Mouse (Mus musculus): ENCODE measurements around the gene Fto. TPM values are rescaled to one million over a fixed set of nuclear protein-coding genes. Genes with fewer than 3 reads are reported as not detected.

The Fto gene
- total RNA-seq, 2 experiments from 2014 or later, result 62.9 to 68.3 TPM

DNA sequence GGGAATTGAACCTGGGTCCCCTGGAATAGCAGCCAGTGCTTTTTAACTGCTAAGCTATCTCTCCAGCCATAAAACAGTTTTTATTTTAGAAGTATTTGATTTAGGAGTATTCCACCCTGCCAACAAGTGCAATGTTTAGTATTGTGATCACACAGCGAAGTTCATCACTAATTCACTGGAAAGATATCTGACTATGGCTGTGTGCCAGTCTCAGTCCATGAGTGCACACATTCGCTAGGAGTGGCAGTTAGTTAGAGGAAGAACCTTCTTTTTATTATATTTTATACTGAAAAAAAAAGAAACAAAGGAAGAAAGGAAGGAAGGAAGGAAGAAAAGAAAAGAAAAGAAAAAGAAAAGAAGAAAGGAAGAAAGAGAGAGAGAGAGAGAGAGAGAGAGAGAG is 174.1 kb downstream of the Fto start:
- no peak for DNase-seq
- intact Hi-C loops (cut with DNase I), result loop anchor here (5.0 kb wide), 2 partner anchors 110 to 310 kb away; no protein-coding TSS in a partner anchor

DNA sequence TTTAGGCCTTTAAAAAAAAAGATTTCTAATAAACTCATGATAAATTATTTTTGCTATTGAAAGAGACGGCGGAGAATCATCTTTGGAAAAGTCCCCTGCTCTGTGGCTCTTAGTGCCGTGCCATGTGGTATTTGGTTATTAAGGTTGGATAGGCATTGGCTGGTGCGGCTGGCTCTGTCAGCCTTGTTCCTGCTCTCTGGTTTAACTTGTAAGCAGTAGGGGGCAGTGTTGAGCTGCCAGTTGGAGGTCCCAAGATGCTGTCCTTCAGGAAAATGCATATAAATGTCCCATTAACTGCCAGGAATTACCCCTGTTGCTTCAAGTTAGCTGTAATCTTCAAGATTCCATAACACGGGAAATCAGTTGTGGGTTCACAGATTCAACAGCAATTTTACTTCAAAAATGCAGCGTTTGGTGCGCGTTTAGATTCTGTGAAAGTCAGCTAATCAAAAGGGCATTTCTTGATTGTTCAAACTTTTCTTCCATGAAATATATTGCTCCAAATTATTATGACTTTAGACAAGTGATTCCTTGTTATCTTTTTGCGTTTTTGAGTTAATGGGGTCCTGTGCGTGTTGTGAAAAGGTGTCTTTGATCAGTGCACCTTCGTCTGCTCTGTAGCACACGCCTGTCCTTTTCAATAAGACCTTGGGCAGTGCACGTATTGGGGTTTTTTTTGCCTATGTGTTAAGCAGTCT is 174.9 kb downstream of the Fto start:
- intact Hi-C loops (cut with DNase I), result loop anchor here (2.0 to 5.0 kb wide), 3 partner anchors 111 to 867 kb away; no protein-coding TSS in a partner anchor
- peak; percentile 66 to 68 for DNase-seq

DNA sequence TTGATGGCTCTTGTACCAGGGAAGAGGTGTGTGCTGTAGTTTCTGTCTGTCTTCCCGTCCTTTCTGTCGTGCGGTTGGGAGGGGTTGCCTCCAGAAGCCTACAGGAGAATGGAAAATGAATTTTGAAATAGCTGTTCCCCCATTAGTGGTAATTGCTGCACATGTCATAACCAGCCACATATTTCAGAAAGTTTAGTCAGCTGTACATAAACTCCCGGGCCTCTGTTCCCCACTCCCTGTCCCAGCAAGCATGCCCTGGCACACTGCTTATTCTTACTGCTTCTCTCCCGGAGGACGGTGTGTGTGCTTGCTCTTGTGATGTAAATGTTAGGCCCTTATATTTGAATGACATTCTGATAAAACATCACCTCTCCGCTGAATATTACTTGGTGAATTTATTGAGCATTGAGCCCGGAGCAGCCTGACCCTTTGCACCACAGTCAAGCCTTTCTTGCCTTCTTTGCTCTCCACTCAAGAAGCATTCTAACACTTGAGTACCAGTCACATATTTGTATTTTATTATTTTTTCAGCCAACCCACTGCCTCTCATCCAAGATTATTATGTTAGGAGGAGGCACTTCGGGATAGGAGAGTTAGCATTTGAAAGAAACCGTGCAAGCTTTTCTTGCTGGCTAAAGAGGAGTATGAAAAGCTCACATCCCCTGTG is 175.6 kb downstream of the Fto start:
- intact Hi-C loops (cut with DNase I), result loop anchor here (2.0 to 5.0 kb wide), 3 partner anchors 112 to 866 kb away; no protein-coding TSS in a partner anchor
- no peak for DNase-seq

DNA sequence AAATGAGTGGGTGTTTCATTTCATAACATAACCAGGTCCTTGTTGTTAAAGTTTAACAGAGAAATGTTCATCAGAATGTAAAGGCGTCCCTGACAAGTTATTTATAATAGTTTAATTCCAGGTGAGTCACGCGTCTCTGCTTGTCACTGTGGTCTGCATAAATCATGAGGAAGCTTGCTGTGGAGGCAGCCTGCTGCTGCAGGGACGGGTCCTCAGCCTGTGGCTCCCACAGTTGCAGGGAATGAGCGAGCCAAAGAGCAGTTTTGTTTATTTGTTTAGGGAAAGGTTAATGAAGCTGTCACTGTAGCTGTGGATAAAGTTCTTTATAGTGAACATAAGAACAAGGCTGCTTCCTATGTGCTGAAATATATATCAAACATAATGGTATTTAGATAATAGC is 176.7 kb downstream of the Fto start:
- DNase-seq, result no peak
- intact Hi-C loops (cut with DNase I), result no loop called here

DNA sequence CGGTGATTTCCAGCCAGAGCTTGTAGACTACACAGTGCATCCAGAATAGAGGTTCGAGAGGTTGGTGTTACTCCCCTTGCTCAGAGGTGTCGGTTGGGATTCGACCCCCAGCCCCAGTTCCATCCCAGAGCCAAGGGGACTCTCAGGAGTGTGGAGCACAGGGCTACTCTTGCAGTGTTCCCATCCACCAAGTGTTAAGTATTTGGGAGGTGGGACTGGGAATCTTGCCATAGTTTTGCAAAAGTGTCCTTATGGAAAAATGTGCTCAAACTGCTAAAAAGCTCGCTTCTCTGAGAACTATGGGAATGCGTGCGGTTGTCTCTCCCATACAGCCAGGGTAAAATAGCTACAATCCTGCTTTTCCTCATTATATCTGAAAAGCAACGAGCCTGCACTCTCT is 180.0 kb downstream of the Fto start:
- DNase-seq, result no peak
- intact Hi-C loops (cut with DNase I), result no loop called here

DNA sequence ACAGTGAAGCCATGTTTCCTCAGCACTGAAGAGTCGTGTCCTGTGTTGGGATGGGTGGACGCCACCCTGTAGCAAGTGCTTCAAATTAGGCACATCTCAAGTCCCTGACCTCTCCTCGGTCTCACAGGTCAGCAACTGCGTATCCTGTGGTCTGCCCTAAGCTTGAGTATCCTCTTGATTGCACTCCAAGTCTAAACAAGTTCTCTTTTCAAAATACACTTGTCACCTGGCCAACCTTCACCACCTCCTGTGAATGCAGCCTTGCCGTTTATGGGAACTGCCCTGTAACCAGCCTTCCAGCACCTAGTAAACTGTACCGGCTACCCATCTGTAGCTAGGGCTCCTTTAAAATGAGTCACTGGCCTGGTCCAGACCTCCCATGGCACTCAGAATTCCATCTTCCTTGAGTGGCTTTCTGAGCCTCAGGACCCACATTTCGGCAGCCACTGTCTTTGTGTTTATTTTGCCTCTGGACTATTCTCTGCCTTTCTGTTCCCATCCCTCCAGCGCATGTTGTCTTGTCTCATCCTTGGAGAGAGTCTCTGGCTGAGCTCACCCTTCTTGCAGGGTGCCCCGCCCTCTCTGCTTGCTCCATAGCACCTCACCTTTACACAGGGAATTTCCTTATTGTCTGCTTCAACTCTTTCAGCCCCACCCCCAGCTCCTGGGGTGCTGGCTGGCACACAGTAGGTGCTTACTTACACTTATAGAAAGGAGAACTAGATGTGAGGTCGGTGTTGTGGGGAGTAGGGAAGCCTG is 181.4 kb downstream of the Fto start:
- no peak for DNase-seq
- intact Hi-C loops (cut with DNase I), result no loop called here

DNA sequence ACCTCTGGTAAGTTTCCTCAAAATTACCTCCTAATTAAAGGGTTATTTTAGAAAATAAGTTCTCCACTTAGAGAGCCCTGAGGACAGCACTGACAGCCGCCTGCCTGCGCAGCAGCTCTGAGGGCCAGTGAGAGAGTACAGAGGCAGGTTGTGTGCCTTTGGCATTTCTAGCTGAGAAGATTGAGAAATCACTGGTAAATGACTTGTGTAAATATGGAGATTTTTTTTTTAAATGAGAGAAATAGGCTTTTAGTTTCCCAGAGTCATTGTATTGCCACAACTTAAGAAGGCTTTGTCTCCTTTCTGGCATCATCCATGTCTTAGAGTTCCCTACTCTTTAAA is 181.9 kb downstream of the Fto start:
- intact Hi-C loops (cut with DNase I), result no loop called here
- no peak for DNase-seq

DNA sequence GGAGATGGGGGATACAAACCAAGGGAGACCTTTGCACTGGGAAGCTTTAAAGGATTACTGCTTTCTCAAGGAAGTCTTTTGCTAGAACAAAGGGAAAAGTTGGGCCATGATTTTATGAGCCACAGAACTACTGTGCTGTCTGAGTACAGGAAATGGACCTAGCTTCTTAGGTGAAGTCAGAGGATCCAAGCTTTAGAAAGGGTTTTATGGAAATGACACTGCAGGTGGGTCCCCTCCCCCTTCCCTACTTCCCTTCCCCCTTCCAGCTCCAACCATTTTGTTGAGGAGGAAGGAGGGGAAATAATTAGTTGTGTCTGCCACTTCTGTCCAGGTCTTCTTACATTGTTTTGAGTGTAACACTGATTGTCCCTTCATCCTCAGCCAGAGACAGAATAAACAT is 182.7 kb downstream of the Fto start:
- intact Hi-C loops (cut with DNase I), result no loop called here

DNA sequence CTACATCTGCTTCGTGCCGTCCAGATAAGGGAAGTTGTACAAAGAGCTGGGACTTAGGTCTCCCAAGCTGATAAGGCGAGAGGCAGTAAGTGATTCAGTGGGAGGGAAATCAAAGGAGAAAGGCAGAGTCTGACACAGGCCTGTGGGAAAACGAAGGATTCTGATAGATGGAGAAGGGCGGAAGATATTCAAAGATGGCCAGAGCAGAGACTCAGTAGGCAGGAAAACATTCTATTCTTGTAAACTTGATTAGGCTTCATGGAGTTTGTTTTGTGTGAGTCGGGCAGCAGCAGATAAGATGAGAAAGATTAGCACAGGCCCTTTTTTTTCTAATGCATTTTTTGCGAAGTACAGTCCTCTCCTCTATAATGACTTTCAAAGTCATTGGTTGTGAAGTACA is 183.6 kb downstream of the Fto start:
- DNase-seq, result no peak
- intact Hi-C loops (cut with DNase I), result no loop called here

More for the DNA sequence above, 182.7 kb downstream of the Fto start:
- DNase-seq, result no peak

DNA sequence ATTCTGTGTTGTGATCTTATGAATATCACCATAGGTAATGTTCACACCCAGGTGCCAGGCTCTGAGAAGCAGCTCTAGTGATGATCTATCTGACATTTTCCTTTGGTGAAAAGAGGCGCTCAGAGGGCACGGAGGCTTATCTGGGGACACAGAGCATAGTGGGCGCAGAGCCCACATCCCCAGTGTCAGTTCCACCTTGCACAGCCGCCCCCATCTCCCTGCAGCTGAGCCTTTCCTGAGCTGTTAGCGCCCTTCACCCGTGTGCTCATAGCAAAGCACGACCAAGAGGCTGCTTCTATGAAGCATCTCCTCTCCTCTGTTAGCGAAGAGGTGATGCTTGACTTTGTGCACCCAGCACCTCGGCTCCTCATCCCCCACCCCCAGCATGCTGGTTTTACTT is 185.3 kb downstream of the Fto start:
- intact Hi-C loops (cut with DNase I), result no loop called here
- DNase-seq, result no peak

DNA sequence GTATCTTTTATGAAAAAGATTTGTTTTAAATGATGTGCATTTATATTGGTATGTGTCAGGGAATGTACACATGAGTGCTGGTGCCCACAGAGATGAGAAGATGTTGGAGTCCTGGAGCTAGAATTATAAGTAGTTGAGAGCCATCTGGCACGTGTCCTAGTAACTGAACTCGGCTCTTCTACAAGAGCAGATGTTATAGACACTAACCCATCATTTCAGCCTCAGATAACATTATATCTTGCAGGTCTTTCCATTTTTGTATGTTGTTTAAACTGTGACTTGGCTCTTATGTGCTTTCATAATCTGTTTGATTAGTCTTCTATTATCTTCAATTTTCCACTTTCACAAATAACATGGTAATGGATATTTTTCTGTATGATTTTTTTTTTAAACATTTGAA is 186.0 kb downstream of the Fto start:
- intact Hi-C loops (cut with DNase I), result no loop called here
- no peak for DNase-seq

DNA sequence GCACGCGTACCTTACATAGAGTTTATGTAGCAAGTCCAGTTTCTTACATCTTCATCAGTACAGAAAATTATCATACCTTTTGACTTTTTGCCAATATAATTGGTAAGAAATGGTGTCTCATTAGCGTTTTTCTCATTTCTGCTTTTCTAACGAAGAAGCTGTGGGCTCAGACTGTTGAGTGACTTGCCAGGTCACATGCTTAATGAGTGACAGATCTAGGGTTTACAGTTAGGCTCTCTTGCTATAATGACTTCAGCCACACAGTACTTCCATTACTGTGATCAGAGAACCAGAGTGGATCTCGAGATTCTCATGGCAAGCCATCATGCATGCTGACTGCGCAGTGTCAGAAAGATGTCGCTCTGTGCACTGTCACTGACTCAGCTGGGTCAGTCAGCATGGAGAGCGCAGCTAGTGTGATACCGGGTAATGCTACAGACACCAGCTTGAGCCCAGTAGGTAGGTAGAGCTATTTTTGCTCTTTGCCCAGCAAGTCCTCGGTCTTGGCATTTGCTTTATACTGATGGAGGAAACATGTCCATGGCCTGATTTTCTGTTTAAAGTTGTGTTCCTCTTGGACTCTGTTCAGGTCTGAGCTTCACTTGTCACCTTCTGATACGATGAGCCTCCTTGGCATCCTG is 188.8 kb downstream of the Fto start:
- intact Hi-C loops (cut with DNase I), result no loop called here
- no peak for DNase-seq

DNA sequence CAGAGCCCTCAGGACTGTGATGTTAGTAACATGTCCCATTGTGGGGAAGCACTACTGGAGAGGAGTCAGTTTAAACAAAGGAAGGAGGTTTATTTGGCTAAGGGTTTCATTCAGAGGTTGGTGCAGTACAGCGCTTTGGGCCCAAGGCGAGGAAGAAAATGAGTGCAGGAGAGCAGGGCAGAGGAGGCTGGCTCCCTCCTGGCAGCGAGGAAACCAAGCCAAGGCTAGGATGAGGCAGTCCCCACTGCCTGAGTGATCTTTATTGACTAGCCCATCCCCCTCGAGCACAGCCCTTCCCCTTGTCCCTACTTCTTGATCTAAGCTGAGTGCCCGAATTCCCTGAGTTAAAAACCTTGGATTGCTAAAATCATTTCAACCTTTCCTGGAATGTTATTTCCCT is 189.5 kb downstream of the Fto start:
- intact Hi-C loops (cut with DNase I), result no loop called here
- no peak for DNase-seq

DNA sequence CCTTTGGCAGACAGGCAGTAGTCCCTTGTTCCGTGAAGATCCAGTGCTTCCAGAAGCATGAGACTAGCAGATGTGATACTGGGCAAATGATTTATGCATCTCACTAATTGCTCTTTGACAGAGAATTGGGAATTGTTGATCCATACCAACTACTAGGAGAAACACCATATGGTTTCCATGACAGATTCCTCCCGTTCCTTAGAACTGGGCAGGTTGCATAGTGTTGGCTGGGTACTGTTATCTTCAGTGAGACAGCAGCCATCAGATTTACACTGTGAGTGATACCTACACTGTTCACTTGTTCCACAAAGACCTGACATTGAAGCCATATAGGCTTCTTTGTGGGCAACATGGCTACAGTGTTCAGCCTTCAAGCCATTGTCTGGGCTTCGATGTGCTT is 191.0 kb downstream of the Fto start:
- intact Hi-C loops (cut with DNase I), result no loop called here
- no peak for DNase-seq

DNA sequence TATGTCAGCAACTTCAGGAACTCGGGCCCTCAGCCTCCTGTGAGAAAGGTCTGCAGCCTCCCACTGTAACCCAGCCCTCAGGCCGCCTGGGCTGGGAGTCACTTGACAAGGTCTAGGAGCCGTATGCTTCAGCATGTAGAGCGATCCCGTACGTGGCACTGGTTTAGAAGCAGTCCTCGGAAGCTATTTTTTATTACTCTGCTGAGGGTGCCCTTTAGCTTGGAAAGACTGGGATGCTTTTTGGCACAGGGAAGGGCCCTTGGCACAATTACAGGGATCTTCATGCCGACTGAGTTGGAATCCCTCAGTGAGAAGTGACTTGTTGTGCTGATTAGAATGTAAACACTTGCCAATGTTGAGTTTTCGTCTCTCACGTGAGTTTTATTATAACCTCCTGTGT is 191.6 kb downstream of the Fto start:
- intact Hi-C loops (cut with DNase I), result no loop called here

DNA sequence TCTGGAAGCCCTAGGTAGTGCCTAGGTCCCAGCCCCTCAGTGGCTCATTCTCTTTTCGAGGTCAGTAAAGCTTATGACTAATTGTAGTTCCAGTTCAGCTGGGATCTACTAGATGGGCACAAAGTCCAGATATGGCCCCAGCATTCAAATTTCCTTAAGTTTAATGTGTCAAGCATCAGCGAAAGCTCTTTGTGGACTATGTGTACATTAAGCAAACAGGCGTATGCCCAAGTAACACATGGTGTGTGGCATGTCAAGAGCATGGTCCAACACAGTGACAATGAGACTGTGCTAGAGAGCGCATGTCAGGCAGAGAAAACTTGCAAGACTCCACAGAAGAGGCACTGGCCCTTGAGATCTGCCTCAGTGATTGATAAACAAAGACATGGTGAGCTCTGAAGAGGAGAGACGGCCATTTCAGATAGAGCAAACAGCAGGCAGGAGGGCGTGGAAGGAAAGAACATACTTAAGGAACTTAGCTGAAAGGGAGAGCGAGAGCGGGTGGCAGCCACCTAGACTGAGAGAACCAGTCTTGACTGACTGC is 192.2 kb downstream of the Fto start:
- intact Hi-C loops (cut with DNase I), result no loop called here
- no peak for DNase-seq

More for the DNA sequence above, 191.6 kb downstream of the Fto start:
- DNase-seq, result peak; percentile 32 to 47

DNA sequence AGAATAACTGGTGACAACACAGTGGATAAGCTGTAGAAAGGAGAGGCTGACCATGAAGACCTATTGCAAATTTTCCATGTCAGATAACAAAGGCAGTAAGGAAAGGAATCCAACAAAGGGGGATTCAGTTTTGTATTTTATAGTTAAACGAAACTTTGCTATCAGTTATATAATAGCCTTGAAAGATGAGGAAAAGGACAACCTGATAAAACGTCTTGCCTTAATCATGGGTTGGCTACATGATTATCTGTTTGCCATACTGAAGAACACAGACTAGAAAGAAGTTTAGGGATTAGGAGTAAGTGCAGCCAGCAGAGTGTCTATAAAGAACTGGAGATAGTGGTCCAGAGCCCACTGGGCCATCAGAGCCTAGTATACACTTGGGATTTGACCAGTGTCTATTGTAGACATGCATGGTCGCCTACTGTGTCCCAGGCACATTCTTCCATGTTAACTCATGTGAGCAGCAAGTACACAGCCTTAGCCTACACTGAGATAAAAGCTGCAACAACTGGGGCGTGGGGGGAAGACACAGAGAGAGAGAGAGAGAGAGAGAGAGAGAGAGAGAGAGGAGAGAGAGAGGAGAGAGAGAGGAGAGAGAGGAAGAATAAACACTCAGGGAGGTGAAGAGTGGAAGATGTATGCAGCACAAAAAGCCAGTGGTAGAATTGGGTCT is 192.8 kb downstream of the Fto start:
- intact Hi-C loops (cut with DNase I), result no loop called here
- DNase-seq, result no peak

DNA sequence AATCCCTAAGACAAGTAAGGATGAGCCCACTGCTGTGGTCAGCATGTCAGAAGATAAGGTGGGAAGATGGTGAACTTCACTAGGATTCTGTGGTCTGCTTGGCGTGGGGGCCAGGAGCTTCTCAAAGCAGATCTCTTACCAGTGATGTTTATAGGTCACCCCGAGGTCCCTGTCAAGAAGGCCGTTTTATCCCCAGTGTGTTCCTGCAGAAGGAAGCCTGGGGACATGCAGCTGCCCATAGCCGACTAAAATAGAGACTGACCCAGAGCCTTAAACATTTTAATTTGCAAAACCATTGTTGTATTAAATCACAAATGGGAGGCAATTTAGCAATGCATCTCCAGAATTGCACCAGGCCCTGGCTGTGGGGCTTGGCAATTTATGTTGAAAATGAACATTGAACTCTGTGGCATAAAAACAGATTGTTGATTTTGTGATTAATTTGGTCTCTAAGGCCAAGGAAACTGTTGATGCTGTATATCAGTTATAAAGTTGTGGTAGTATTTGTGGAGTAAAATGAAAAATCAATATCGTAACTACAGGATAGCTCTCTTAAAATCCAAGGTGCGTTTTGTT is 193.4 kb downstream of the Fto start:
- no peak for DNase-seq
- intact Hi-C loops (cut with DNase I), result no loop called here

DNA sequence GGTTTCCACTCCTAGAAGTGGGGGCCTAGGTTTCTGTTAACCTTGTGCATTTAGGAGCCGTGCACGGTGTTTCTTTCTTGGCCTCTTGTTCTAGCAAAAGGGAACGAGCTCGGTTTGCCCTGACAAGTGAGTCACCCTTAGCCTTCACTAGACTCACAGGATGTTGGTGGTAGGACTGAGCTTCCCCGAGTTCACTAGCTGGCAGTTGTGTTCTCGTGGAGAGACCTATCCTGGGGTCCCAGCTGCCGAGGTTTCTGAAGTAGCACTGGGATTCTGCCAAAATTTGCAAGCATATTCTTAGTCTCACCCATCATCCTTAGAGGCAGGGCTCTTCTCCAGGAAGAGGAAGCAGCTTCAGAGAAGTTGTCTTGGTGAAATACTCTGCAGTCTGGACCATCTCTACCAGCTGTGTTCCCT is 194.4 kb downstream of the Fto start:
- DNase-seq, result no peak
- intact Hi-C loops (cut with DNase I), result no loop called here

DNA sequence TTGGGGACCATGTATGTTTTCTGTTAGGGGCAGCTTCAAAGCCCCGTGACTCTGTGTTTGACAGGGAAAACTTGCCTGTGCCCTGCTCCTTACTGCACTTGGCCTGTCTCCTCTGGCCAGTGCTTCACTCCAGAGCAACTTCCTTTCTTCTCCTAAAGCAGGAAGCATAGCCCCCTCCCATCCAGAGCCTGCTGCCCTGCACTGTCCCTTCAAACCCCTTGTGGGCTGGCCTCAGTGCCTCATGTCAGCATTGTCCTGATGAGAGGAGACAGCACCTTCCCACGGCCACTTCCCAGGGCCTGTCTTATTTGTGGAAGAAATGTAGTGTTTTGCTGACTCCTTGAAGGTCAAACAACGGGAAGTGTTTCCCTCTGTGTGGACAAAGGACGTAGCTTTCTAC is 195.0 kb downstream of the Fto start:
- intact Hi-C loops (cut with DNase I), result no loop called here
- DNase-seq, result no peak

All from heart, postnatal 36 days (tissue).